Mouse (Mus musculus): ENCODE measurements around the gene Cxcr4. TPM values are rescaled to one million over a fixed set of nuclear protein-coding genes. Genes with fewer than 3 reads are reported as not detected.

Cxcr4 gene
- total RNA-seq, 2 experiments from 2014 or later = 15.7 to 17.1 TPM

DNA sequence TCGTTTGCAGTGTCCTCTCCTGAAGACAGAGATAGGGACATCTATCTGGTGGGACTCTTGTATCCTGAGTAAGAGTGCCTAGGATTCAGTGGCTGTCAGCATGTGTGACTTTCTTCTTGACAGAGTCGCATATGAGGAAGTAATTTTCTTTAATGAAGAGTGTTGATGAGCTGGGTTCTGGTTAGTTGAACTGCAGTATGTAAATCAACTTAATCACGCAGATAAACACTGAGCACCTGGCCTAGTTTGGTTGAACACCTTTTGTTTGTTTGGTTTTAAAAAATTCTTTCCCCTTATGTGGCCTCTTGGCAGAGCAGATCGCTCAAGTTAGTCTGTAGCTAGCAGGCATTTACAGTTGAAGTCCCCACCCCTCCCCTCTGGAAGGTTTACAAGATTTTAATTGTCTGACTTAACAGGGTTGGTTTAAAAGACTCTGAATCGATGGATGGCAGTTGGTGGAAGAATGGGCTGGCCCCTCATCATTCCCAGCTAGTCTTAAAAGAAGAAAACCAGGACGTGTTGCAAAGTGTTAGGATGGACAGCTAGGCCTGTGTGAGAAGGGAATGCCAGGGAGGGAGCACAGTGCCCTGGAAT is 8.7 kb downstream of the Cxcr4 start:
- DNase-seq = no peak
- intact Hi-C loops (cut with DNase I; ENCODE audit: low total_unique reads) = no loop called here

DNA sequence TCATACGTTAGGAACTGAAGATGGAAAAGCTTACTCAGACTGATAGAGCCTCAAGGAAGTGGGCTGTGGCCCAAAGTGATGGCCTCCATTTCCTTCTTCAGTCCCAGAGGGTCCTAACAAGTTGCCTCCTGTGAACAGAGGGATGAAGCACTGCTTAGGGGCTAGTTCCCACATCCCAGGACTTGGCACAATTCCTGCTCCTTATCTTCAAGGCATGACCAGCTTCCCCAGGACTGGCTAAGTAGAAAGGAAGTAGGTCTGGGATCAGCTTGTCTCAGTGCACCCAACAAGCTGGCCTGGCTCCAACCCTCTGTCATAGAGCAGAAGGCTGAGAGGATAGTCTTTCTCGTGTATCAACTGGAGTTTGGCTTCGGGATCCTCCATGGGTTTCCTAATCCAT is 11.8 kb downstream of the Cxcr4 start:
- DNase-seq = no peak
- intact Hi-C loops (cut with DNase I; ENCODE audit: low total_unique reads) = no loop called here

DNA sequence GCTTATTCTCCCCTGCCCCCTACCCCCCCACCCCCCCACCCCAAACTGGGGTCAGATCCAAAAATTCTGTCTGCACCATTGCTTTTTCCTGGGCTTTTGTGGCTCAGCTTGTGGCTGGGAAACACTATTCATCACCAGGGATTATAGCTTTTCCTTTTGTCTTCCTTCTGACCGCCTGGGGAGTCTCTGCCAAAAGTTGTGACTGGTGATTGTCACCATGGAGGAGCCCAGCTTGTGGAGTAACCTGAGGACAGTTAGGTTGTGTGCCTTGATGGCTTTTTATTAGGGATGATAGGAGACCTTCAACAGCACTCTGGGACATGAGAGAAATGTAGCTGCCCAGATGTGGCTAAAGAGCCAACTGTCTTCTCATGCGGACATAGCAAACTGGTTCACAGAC is 13.6 kb downstream of the Cxcr4 start:
- no peak for DNase-seq
- intact Hi-C loops (cut with DNase I; ENCODE audit: low total_unique reads) = no loop called here

DNA sequence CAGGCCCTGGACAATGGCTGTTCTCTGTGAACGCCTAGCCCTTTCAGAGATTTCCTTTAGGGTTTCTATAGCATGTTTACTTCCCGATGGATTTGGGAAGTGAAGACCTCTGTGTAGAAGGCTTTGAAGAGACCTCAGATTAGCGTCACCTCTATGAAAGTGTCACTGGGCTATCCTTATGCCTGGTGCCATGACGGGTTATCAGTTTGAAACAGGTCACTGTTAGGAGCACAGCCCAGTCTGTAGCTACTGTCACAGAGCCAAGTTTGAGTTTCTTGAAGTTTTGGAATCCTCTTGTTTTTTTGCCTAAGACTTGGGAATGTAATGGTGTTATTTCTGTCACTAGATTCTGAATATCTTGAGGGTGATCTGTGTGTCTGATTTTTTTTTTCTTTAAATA is 17.0 kb downstream of the Cxcr4 start:
- DNase-seq = no peak
- intact Hi-C loops (cut with DNase I; ENCODE audit: low total_unique reads) = no loop called here

DNA sequence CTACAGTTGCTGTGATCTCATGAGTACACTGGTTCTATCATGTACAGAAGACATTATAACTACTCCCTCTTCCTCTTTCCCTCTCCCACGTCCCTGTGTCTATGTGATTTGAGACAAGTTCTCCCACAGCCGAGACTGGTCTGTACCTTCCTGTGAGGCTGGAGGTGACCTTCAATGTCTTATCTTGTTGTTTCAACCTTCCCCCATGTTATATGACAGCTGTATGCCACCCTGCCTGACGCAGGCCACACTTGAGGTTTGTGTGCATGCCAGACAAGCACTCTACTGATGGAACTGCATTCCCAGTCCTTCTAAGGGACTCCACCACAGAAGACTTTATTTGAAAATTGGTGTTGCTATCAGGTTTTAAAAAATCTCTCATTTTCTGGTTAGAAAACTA is 21.1 kb downstream of the Cxcr4 start:
- intact Hi-C loops (cut with DNase I; ENCODE audit: low total_unique reads) = no loop called here
- DNase-seq = no peak

DNA sequence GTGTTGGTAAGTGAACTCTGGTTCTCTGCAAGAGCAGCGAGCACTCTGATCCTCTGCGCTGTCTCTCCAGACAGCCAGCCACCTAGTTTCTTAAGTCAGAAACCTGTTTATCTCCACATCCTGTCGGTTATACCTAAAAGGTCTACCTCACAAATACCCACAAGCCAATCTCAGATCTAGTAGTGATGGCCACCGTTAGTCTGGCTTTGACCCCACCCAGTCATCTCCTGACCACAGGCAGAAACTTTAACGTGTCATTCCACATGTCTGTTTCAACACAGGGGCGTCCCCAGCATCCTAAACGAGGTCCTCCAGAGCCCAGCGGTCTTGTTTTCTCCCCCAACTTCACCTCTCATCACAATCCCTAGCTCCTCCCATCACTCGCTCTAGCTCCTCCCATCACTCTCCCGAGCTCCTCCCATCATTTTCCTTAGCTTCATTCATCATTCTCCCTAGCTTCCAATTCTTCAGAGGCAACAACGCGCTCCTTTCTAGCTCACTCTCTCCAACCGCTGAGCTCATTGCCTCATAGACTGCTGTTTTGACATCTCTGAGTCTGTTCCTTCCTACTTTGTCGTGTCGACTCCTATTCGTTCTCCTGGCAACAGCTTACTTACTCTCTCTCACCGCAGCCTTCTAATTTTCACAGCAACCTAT is 22.0 kb downstream of the Cxcr4 start:
- DNase-seq = no peak
- intact Hi-C loops (cut with DNase I; ENCODE audit: low total_unique reads) = no loop called here

DNA sequence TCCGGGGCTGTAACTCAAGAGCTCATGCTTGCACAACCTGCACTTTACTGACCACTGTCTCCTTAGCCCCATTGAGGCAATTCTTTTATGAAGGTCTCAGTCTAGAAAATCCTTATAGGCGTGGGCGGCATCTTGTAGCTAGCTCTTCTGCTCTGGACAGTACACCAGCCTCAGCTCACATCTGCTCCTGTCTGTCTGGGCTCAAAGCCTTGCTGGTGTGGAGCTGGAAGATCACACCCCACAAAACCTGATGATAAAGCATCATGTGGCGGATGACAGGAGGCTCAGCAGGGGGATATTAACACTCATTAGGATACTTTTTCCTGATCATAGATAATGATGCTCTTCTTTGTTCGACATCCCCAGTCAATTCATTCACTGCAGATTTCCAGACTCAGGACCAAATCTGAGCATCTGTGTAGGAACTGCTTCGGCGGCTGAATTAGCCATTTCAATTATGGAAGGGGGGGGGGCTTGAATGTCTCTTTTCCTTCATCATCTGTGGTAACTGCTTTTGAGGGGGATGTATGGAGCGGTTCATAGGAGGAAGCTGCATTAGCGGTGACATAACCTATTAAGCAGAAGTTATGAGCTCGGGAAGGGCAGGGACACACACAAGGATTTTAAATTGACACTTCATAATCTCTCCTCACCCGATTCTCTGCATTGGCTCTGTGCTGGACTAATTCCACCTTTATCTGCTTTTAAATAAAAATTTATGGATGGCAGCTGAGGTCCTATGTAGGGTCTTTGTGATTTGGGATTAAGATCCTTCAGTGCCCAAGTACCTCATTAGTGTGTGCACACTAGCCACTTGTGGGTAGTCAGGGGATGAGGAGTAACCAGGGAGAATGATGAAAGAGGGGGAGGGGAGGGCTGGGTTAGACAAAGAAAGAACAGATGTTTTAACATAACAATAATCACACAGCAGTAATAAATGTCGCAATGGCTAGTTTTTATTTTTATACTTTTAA is 24.6 kb downstream of the Cxcr4 start:
- DNase-seq = no peak
- intact Hi-C loops (cut with DNase I; ENCODE audit: low total_unique reads) = no loop called here

DNA sequence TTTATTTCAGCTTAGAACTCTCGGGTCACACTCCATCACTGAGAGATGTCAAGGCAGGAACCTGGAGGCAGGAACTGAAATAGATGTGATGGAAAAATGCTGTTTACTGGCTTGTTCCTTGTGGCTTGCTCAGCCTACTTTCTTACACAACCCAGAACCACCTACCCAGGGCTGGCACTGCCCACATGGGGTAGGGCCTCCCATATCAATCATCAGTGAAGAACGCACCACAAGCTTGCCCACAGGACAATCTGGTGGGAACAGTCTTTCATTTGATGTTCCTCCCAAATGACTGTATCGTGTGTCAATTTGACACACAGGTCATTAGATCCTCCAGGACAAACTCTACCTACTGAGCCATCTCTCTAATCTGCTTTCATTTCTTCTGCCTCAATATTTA is 28.2 kb downstream of the Cxcr4 start:
- intact Hi-C loops (cut with DNase I; ENCODE audit: low total_unique reads) = no loop called here
- no peak for DNase-seq

DNA sequence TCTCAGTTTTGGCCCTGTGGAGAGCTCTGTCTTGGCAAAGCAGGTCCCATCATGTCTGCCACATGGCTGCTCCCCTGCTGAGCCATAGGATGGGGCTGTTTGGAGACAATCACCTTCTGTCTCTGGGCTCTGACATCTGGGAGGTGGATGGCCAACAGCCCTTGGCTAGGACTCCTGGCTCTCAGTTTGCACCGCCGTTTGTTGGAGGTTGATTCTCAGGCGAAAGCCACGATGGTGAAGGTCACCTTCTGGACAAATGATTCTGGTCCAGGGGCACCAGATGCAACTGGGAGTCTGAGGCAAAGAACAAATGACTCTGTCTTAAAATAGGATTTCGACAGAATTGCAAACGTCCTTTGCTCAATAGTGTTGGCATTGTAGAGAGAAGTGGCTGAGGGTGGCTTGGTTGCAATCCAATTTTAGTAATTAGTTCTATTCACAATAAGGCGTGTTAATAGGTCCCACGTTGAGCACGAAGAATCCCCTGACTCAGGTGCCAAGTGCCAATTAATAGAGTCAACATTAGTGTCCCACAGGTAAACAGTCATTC is 30.7 kb downstream of the Cxcr4 start:
- no peak for DNase-seq
- intact Hi-C loops (cut with DNase I; ENCODE audit: low total_unique reads) = no loop called here

DNA sequence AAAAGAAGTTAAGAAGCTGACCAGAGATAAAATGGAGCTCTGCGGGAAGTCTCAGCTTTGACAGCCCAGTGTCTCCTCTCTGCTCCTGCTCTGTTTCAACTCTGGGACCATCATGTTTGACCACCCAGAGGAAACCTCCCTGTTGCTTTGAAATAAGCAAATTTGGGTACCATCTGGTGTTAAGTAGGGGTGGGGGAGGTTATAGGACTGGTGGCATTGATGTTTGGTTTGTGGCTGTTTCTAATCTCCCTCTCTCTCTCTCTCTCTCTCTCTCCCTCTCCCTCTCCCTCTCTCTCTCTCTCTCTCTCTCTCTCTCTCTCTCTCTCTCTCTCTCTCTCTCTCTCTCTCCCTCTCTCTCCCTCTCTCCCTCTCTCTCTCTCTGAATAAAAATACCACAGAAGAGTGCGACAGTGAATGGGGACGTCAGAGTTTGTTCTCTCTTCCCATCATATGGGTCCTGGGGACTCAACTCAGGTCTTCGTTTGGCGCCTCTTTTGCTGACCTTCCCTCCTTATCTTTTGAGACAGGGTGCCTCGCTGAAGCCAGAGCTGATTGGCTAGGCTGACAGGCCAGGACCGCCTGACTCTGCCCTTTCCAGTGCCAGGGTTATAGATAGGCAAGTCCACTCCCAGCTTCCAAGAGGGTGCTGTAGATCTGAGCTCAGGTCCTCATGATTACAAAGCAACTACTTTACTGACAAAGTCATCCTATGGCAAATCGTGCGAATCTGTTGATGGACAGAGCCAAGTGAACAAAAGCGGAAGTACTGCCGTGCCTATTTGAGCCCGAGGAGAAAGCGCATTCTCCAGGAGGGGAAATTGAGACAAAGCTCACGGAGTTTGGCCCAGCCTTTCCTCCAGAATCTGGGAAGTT is 31.4 kb downstream of the Cxcr4 start:
- no peak for DNase-seq
- intact Hi-C loops (cut with DNase I; ENCODE audit: low total_unique reads) = no loop called here

DNA sequence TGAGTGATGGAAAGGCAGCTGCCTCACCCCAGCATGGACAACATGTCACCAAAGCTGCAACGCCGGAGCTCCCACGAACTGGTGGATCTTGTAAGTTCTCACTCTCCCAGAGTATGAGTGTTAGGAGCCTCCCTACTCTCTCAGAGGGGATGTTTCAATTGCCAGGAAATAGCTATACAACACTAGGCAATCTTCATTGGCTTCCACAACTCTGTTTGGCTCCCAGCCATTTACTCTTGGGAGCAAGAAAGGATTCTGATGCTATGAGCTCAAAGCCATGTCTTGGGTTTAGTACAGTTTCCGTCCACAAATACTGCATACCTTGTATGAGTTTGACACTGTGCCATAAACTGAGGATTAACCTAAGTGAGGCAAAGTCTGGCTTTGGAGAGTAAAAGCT is 34.1 kb downstream of the Cxcr4 start:
- DNase-seq = no peak
- intact Hi-C loops (cut with DNase I; ENCODE audit: low total_unique reads) = no loop called here

DNA sequence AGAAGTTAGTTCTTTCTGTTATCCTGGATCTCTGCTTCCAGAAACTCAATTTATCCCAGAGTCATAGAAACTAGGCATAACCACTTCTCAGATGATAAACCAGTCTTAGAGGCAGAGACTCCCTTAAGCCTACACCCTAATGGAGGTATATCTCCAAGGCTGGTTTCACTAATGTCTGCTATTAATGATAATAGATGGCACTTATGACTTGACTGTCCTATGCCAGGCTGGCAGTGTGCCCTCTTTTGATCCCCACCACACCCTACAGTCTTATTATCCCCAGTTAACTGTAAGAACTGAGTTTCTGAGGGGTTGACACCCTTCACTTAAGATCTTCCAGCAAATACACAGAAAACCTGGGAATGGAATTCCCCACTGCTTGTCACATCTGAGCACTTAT is 39.5 kb downstream of the Cxcr4 start:
- intact Hi-C loops (cut with DNase I; ENCODE audit: low total_unique reads) = no loop called here
- DNase-seq = no peak

DNA sequence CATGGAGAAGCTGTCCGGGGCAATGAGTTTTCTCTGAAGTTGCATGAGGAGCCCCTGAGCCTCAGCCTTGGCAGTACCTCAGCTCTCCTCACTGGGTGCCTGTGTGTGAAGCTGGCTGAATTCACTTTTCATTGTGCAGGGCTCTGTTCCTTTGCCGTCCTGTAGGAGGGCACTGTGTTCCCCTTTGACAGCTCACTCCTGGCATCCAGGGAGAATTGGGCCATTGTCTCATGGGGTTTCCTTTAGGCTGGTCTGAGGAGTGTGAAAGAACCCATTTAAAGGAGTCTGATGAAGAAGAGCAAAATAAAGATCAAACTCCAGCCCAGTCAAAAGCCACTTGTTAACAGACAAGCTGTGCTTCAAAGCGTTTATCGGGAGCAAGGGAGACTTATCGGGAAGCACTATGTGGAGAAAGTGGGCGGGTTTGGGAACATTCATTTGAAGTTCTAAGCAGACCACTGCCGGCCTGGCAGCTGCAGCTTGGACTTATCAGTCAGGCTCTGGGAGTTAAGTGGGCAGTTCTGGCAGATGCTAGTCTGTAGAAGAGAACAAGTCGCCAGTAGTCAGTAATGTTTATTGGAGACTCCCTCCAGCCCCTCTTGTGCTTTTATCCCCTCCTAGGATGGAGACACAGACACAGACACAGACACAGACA is 40.2 kb downstream of the Cxcr4 start:
- intact Hi-C loops (cut with DNase I; ENCODE audit: low total_unique reads) = no loop called here
- DNase-seq = no peak

DNA sequence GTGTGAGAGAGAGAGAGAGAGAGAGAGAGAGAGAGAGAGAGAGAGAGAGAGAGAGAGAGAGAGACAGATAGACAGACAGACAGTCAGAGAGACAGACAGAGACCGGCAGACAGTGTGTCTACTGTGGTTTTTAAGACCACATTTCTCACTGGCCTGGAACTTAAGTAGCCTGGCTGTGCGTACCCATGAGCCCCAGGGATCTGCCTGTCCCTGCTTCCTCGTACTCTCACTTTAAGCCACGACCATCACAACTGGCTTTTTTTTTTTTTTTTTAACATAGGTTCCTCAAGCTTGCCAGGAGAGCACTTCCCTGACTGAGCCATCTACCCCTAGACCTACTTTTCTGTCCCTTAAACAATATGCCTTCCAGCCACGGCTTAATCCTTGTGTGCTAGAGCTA is 42.7 kb downstream of the Cxcr4 start:
- intact Hi-C loops (cut with DNase I; ENCODE audit: low total_unique reads) = no loop called here

DNA sequence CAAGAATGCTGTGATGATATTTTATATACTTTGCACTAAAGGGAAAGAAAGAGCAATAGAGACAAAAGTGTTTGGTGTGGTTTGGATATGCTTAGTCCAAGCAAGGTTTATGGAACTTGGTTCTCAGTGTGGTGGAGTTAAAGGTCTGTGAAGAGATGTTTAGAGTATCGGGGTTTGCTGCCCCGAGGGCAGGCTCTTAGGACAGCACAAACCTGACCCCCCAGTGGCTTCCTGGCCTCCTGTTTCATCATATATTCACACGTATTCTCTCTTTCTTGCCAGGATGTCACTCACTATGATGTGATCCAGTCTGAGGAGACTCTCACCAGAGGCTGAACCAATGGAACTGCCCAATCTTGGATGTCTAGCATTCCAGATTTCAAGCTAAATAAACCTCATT is 43.1 kb downstream of the Cxcr4 start:
- intact Hi-C loops (cut with DNase I; ENCODE audit: low total_unique reads) = no loop called here

More for the DNA sequence above, 42.7 kb downstream of the Cxcr4 start:
- DNase-seq = no peak

DNA sequence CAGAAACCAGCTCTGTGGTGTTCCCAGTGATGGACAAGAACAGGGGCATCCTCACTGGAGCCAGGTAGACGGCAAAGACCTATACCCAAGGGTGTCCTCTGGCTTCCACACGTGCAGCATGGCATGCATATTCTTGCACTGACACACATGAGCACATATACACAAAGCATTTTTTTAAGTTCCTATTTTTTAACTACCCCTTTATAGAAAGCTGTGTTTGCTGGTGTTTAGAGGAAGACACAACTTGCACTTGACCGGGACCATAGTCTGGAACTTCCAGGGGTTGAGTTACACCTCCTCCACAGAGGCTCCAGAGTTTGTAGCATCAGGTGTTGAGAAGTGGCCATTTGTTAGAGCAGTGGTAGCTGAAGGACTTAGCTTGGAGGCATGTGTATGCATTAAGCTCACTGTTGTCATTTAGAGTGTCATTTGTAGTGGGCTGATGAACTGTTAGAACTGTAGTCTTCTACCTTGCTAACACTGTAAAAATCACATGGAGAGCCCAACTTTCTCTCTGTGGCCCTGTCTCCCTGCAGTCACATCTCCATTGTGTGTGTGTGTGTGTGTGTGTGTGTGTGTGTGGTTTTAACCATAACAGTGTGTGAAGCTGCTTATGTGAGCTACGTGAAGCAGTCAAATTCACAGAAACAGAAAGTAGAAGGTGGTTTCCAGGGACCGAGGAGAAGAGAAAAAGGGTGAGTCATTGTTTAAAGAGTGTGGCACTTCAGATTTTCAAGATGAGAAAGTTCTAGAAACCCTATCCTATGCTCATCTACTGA is 43.7 kb downstream of the Cxcr4 start:
- DNase-seq = no peak
- intact Hi-C loops (cut with DNase I; ENCODE audit: low total_unique reads) = no loop called here

More for the DNA sequence above, 43.1 kb downstream of the Cxcr4 start:
- no peak for DNase-seq

DNA sequence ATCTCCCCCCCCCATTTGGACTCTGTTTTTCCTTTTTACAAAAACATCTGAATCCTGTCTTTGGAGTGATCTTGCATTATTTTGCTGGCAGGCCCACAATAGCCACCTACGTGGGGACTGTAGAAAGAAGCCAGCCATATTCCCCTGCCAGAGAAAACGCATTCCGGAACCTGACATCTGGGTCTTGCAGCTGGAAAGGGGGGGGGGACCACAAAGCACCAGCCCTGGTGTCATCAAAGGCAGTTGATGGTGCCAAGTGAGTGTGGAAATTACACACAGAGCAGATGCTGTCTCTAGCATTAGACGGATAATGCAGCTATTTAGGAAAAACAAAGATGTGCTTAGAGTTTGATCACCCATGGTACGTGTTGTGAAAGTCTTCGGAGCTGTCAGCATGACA is 46.4 kb downstream of the Cxcr4 start:
- intact Hi-C loops (cut with DNase I; ENCODE audit: low total_unique reads) = no loop called here

DNA sequence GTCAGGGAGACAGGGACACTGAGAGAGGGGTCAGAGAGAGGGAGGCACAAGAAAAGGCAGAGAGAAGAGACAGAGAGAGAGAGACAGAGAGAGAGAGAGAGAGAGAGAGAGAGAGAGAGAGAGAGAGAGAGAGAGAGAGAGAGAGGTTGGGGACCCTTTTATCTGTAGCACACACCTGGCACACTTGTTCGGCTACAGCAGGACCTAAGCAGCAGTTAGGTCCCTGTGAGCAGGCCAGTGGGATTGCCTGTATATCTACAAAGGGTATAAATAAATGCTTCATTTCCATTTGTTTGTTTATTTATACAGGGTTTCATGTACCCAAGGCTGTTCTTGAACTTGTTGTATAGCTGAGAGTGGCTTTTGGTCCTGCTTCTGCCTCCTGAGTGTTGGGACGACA is 49.0 kb downstream of the Cxcr4 start:
- intact Hi-C loops (cut with DNase I; ENCODE audit: low total_unique reads) = no loop called here
- DNase-seq = no peak

More for the DNA sequence above, 46.4 kb downstream of the Cxcr4 start:
- no peak for DNase-seq

All from gastrocnemius, postnatal 14 days (tissue).